Mouse (Mus musculus) megakaryocyte-erythroid progenitor cell, adult 5-6 weeks (primary cell): ENCODE results near the gene Plekhf1. TPM values are rescaled to one million over a fixed set of nuclear protein-coding genes. Genes with fewer than 3 reads are reported as not detected.

Experiments
- ATAC-seq: replicated peaks from 2 replicates; pipeline ENCODE4 v1.8.0; 2016; ENCODE audit warnings: mild to moderate bottlenecking, inconsistent platforms; ENCODE audit not compliant: severe bottlenecking, poor library complexity, low FRiP score, low TSS enrichment
- total RNA-seq, 2 experiments: library from RNA; stranded (forward) in 1 of 2; stranded (reverse) in 1 of 2; fragments of 200-1000, 215-1000 nt in 1 of 2; fragments of >200 nt in 1 of 2; fragmentation: Nextera tagmentation in 1 of 2; gene quantifications; 2 replicates each; pipeline ENCODE4 v1.2.3; 2014 to 2017

Plekhf1 gene
- total RNA-seq, 2 experiments from 2014 or later, result 0.42 to 1.0 TPM

- ATAC-seq, result no peak
These were observed 37.6 kb downstream of the Plekhf1 start for GRCm38 (mm10) chr7:38190056-38190835.

- peak; percentile 27; the same call in 1 of the 2 replicates for ATAC-seq
These were observed 38.5 kb downstream of the Plekhf1 start for GRCm38 (mm10) chr7:38189136-38189982.

GRCm38 (mm10) chr7:38188281-38189075, 39.3 kb downstream of the Plekhf1 start:
- no peak for ATAC-seq

- no peak for ATAC-seq
These were observed 40.0 kb downstream of the Plekhf1 start for GRCm38 (mm10) chr7:38187796-38188195.

DNA sequence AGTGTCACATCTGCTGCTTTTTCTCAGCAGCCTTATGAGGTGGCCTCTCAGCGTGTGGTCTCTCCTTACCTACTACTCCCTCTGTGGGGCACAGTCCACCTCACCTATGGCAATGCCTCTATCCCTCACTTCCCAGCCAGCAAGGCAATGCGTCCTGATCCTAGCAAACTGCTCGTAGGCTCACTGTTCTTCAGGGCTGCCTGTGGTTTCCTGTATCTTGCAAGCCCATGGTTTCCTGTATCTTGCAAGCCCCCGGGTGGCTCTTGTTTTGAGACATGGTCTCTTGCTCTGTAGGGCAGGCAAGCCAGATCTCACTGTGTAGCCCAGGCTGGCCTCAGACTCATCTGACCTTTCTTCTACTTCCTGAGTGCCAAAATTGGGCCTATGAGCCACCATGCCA, 41.0 kb downstream of the Plekhf1 start:
- ATAC-seq, result no peak

- ATAC-seq, result no peak
These were observed 43.0 kb downstream of the Plekhf1 start for GRCm38 (mm10) chr7:38184786-38185185.

DNA sequence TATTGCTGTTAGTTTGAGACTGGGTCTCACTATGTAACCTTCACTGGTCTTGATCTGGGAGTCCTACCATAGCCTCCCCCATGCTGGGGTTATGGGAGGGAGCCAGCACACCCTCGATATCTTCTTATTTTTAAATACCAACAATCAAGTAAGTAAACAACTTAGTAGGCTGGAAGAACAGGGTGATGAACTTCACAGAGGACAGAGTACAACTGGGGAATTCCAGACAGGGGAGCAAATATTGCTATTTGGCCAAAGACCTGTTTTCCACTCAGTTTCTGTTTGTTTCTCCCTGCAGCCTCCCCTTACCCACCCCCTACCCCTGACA, 43.4 kb downstream of the Plekhf1 start:
- no peak for ATAC-seq

- peak; percentile 88 for ATAC-seq
These were observed 44.0 kb downstream of the Plekhf1 start for GRCm38 (mm10) chr7:38183709-38184417.

DNA sequence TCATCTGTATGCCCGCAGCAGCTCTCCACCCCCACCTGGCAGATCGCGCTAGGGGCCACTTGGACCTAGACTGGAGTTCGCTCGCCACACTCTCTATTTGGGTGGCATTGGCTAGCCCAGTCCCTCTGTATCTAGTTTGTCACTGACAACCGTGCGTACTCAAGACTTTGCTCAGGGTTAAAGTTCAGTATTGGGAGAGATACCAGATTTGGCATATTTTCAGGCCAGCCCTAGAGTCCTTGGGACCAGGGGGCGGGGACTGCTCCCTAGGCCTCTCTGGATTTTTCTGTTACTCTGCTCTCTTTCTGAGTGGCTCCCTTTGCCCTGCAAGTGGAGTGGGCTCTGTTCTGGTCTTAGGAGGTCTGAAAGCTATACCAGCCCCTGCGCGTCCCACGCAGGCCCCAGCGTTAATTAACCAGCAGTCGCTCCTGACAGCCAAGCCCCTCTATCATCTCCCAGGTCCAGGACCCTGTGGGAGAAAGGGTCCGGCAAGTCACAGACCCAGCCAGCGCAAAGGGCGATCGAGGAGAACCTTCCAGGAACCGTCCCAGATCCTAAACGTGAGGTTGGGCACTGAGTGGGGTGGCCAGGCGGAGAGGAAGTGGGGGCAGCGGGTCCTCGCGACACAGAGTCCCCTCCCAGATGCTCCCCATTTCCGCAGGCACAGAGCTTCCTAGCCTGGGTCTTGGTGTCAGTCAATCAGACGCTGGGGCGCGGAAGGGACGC, 44.7 kb downstream of the Plekhf1 start, which contains the start of gene 1600014C10Rik:
Gene 1600014C10Rik (plus strand): TSS at position 256 of the 726 bp plus-strand sequence.
- ATAC-seq, result peak; percentile 69

GRCm38 (mm10) chr7:38182596-38182961, 45.2 kb downstream of the Plekhf1 start:
- peak; percentile 66 for ATAC-seq

GRCm38 (mm10) chr7:38181366-38181765, 46.5 kb downstream of the Plekhf1 start:
- ATAC-seq, result no peak

- ATAC-seq, result no peak
These were observed 47.9 kb downstream of the Plekhf1 start for GRCm38 (mm10) chr7:38179896-38180295.

GRCm38 (mm10) chr7:38176056-38176455, 51.8 kb downstream of the Plekhf1 start:
- no peak for ATAC-seq

- 0 out of 2 replicates have a peak, but pooled peaks have one; percentile 47 for ATAC-seq
These were observed 53.3 kb downstream of the Plekhf1 start for GRCm38 (mm10) chr7:38174321-38175148.

DNA sequence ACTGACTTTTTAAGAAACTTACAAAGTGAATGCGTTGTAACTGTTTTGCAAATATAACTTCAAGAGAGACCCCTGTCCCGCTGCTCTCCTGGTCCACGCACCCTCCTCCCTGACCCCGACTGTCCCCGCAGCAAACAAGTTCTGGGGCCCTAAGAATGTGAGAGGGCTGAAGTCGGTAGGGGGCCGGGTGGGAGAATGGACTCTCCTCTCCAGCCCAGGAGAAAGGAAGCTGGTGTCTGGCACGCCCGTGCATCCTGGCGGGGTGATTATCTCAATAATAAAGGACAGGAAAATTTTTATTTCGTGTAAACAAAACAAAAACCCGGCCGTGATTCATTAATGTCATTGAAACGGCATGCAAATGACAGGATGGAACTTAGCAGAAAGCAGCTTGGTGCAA, 53.9 kb downstream of the Plekhf1 start:
- ATAC-seq, result no peak

- ATAC-seq, result no peak
These were observed 60.1 kb downstream of the Plekhf1 start for GRCm38 (mm10) chr7:38167724-38168141.
